Comparison of ENCODE assay signal across 8 mouse cellular contexts in the genomic region with DNA sequence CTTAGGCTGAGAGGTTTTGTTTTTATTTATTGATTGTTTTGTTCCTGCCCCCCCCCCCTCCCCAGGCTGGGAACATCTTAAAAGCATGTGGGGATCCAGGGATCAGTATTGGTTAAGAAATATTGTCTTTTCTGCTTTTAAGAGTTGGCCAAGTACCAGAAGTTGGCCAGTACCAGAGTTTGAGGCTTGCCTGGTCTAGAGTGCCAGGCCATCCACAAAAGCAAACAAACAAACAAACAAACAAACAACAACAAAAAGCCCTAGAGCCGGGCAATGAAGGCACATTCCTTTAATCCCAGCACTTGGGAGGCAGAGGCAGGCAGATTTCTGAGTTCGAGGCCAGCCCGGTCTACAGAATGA. TPM values are rescaled to one million over a fixed set of nuclear protein-coding genes. Genes with fewer than 3 reads are reported as not detected.
DNase-seq lines count a peak whose midpoint lies in the region; ATAC-seq lines count a peak whose summit lies in the region.

No protein-coding gene starts in this region.

- peak overlapping the region; percentile 55 for H3K27ac ChIP-seq in kidney, embryonic 16.5 days (ENCODE audit: low read length)
- H3K27ac ChIP-seq in intestine, embryonic 15.5 days = peak overlapping the region; percentile 42; the same call in 1 of the 2 replicates
- no peak overlapping the region for H3K27ac ChIP-seq in neural tube, embryonic 11.5 days (ENCODE audit: low read depth, low read length)

- H3K36me3 ChIP-seq in kidney, embryonic 16.5 days (ENCODE audit: insufficient read depth, low read length) = no peaks in the 10 kb centered on the region
- H3K36me3 ChIP-seq in intestine, embryonic 15.5 days = no peaks in the 10 kb centered on the region
- H3K36me3 ChIP-seq in neural tube, embryonic 11.5 days (ENCODE audit: control insufficient read depth, insufficient read depth, low read length) = no peaks in the 10 kb centered on the region

- H3K4me3 ChIP-seq in kidney, embryonic 16.5 days (ENCODE audit: low read length) = no peak overlapping the region
- H3K4me3 ChIP-seq in intestine, embryonic 15.5 days (replicated peaks) = no peak overlapping the region
- no peak overlapping the region for H3K4me3 ChIP-seq in neural tube, embryonic 11.5 days (ENCODE audit: low read depth, low read length)

- no peak for DNase-seq in kidney, postnatal 36 days
- DNase-seq in neural tube, embryonic 11.5 days (ENCODE audit: low spot score) = peak; percentile 36
- DNase-seq in spleen, postnatal 14 days (ENCODE audit: low spot score in 2 of 2) = no peak
- no peak for DNase-seq in urinary bladder, adult 2 months (ENCODE audit: low spot score)

- no peak overlapping the region for H3K9ac ChIP-seq in kidney, embryonic 16.5 days (replicated peaks; ENCODE audit: low read length)
- no peak overlapping the region for H3K9ac ChIP-seq in intestine, embryonic 15.5 days
- H3K9ac ChIP-seq in neural tube, embryonic 11.5 days (ENCODE audit: low read length) = no peak overlapping the region

- H3K9me3 ChIP-seq in kidney, embryonic 16.5 days (ENCODE audit: low read length) = no peaks in the 10 kb centered on the region
- H3K9me3 ChIP-seq in intestine, embryonic 15.5 days = no peaks in the 10 kb centered on the region
- H3K9me3 ChIP-seq in neural tube, embryonic 11.5 days (ENCODE audit: control insufficient read depth, low read length) = no peaks in the 10 kb centered on the region

- ATAC-seq in kidney, embryonic 16.5 days (ENCODE audit: low FRiP score, low TSS enrichment) = no peak
- peak; percentile 28 for ATAC-seq in common myeloid progenitor, adult 5-6 weeks (replicated peaks; ENCODE audit: low read depth, poor library complexity, severe bottlenecking)
- ATAC-seq in intestine, embryonic 15.5 days = no peak
- ATAC-seq in neural tube, embryonic 11.5 days (ENCODE audit: insufficient read depth, low FRiP score, low TSS enrichment) = no peak
- ATAC-seq in monocyte, adult 5-6 weeks (replicated peaks; ENCODE audit: insufficient number of reproducible peaks, low FRiP score, low TSS enrichment, poor library complexity, severe bottlenecking) = no peak

- no peaks in the 10 kb centered on the region for H3K27me3 ChIP-seq in kidney, embryonic 16.5 days (ENCODE audit: insufficient read depth, low read length)
- no peaks in the 10 kb centered on the region for H3K27me3 ChIP-seq in intestine, embryonic 15.5 days (replicated peaks)
- no peaks in the 10 kb centered on the region for H3K27me3 ChIP-seq in neural tube, embryonic 11.5 days (ENCODE audit: control insufficient read depth, insufficient read depth, low read length)

- WGBS in kidney, embryonic 16.5 days = 47% methylated on average over 3 of the region's 3 CpGs
- 54% methylated on average over 3 of the region's 3 CpGs for WGBS in intestine, embryonic 15.5 days
- 46% methylated on average over 3 of the region's 3 CpGs for WGBS in neural tube, embryonic 11.5 days

- H3K4me2 ChIP-seq in kidney, embryonic 16.5 days (replicated peaks; ENCODE audit: low read depth, low read length) = no peak overlapping the region
- no peak overlapping the region for H3K4me2 ChIP-seq in intestine, embryonic 15.5 days (replicated peaks)
- H3K4me2 ChIP-seq in neural tube, embryonic 11.5 days (ENCODE audit: low read depth) = no peak overlapping the region

- H3K4me1 ChIP-seq in kidney, embryonic 16.5 days (ENCODE audit: insufficient read depth, low read length) = peaks cover 7% of the 10 kb centered on the region
- H3K4me1 ChIP-seq in intestine, embryonic 15.5 days (replicated peaks) = peaks cover 5% of the 10 kb centered on the region
- no peaks in the 10 kb centered on the region for H3K4me1 ChIP-seq in neural tube, embryonic 11.5 days (ENCODE audit: control insufficient read depth, insufficient read depth, low read length)

RNA-seq across cellular contexts. Expression of gene Parp16, which starts 5.8 kb away (rescaled TPM):
- polyA plus RNA-seq in kidney, embryonic 16.5 days (2015; fragmentation: Nextera tagmentation; extraction: Ambion mirVana) = 7.4 and 8.6 TPM in 2 replicates
- 2.0 and 3.1 TPM in 2 replicates for total RNA-seq in common myeloid progenitor, adult 5-6 weeks (2017)
- 9.4 and 9.7 TPM in 2 replicates for polyA plus RNA-seq in intestine, embryonic 15.5 days (2015; fragmentation: Nextera tagmentation; extraction: Ambion mirVana)
- 4.9 and 6.1 TPM in 2 replicates for polyA plus RNA-seq in neural tube, embryonic 11.5 days (2014; fragmentation: Nextera tagmentation; extraction: Ambion mirVana)
- total RNA-seq in monocyte, adult 5-6 weeks (2017) = 1.9 to 3.1 TPM (median 2.3 TPM) in 3 replicates
- polyA plus RNA-seq in urinary bladder, adult 2 months (2012; rRNA removed) = 4.4 and 4.5 TPM in 2 replicates
